Mouse (Mus musculus): ENCODE measurements around the gene Elp5. TPM values are rescaled to one million over a fixed set of nuclear protein-coding genes. Genes with fewer than 3 reads are reported as not detected.
A peak's percentile ranks its signal among the peaks of the same experiment; 100 is the strongest.

Elp5 gene
- total and polyA plus RNA-seq, 3 experiments = 95.9 to 177 (median 119) TPM

DNA sequence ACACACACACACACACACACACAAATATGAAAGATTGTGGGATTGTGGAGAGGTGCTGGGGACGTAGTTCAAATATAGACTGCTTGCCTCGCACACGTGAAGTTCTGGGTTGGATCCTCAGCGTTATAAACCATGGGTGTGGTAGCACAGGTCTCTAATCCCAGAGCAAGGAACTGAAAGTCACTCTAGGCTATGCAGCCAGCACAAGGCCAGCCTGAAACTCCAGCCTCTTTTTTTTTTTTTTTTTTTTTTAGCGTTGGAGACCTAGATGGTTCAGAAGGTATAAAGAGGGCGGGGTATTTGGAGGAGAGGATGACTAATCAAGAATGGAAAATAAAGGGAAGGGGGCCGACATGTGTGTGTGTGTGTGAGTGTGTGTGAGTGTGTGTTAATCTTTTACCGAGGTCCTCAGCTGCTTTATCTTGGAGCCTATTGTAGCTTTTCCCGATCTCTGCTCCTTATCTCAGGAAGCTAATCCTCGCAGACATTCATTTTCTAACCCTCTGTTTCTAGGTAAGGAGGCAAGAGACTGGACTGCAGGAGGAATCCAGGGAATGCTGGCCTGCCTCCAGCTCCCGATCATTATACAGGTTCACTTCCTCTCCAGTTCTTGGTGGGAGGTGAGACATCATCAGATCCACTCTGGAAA lies 28.9 kb downstream of the Elp5 start:
- H3K9me3 ChIP-seq (replicated peaks; ENCODE audit: low read length) = no peaks in the 10 kb centered on the region
- no peaks in the 10 kb centered on the region for H3K36me3 ChIP-seq (replicated peaks in 1 of 2; ENCODE audit: control insufficient read depth in 1 of 2, insufficient read depth in 1 of 2, low read length in 1 of 2)
- TF ChIP-seq MXI1 (IDR thresholded peaks at IDR 0.05; ENCODE audit: low read depth, low read length) (no peak), IRF4 (IDR thresholded peaks at IDR 0.05; ENCODE audit: low read depth, low read length) (peak; percentile 35; the same call in 1 of the 2 replicates), ZNF384 (IDR thresholded peaks at IDR 0.05; ENCODE audit: low read depth, low read length) (peak; percentile 92)
- peaks cover 7 to 18% of the 10 kb centered on the region in 2 experiments for H3K4me1 ChIP-seq (ENCODE audit: control insufficient read depth in 1 of 2, insufficient read depth in 2 of 2)
- no peak overlapping the region for H3K9ac ChIP-seq (ENCODE audit: insufficient read depth, low read depth)
- in situ Hi-C loops (cut with MboI; ENCODE audit: low pct_ligation_motif_present, low pct_unique_long_range_greater_than_20kb, low sequenced_read_pairs) = loop anchor here (5.0 kb wide), 1 partner anchor 59 kb away; no protein-coding TSS in a partner anchor
- no peak overlapping the region for H3K27ac ChIP-seq (ENCODE audit: insufficient read depth, low read depth)
- DNase-seq (ENCODE audit: extremely low read depth) = no peak
- no peak overlapping the region for H3K4me3 ChIP-seq (replicated peaks in 1 of 3; ENCODE audit: low read depth in 2 of 3, low read length in 2 of 3, poor library complexity in 1 of 3)
- peaks cover 23% of the 10 kb centered on the region for H3K27me3 ChIP-seq (replicated peaks)
- H3K4me2 ChIP-seq (ENCODE audit: insufficient read depth, low read depth, poor library complexity, severe bottlenecking) = no peak overlapping the region; the same call in 1 of the 2 replicates
- dilution Hi-C loops (cut with MboI; ENCODE audit: extremely low pct_ligation_motif_present, extremely low pct_unique_long_range_greater_than_20kb, low sequenced_read_pairs) = no loop called here
- no peaks in the 10 kb centered on the region for H3K79me2 ChIP-seq (replicated peaks; ENCODE audit: control insufficient read depth, extremely low read depth, insufficient read depth, poor library complexity, severe bottlenecking)

DNA sequence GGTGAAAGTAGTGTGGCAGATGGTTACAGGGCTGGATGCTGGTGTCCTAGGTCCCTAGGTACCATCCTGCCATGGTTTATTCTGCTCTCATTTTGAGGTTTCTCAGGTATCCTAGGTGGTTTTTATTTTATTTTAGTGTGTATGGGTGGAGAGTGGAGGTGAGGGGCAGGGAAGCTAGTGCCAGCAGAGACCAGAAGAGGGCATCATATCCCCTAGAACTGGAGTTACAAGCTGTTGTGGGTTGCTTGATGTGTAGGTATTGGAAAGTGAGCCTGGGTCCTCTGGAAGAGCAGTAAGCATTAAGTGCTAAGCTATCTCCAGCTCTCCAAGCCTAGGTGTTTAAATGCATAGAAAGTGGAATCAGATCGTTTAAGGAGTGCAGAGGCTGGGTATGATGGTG lies 30.0 kb downstream of the Elp5 start:
- TF ChIP-seq MYC (IDR thresholded peaks at IDR 0.05; ENCODE audit: low read depth, low read length) (no peak), RAD21 (IDR thresholded peaks at IDR 0.05; ENCODE audit: low read depth, low read length) (peak; percentile 75), ZC3H11A (IDR thresholded peaks at IDR 0.05; ENCODE audit: low read depth, low read length) (peak; percentile 4; the same call in 1 of the 2 replicates), IRF4 (IDR thresholded peaks at IDR 0.05; ENCODE audit: low read depth, low read length) (0 out of 2 replicates have a peak, but pooled peaks have one; percentile 18), MEF2A (IDR thresholded peaks at IDR 0.05; ENCODE audit: borderline replicate concordance, low read depth, low read length) (peak; percentile 42; the same call in 1 of the 2 replicates), TBP (conservative IDR thresholded peaks at IDR 0.05; ENCODE audit: low read depth, low read length) (no peak), MXI1 (IDR thresholded peaks at IDR 0.05; ENCODE audit: low read depth, low read length) (no peak), ETS1 (conservative IDR thresholded peaks at IDR 0.05; ENCODE audit: low read depth, low read length) (no peak), NELFE (IDR thresholded peaks at IDR 0.05; ENCODE audit: low read depth, low read length) (no peak), CTCF (conservative IDR thresholded peaks at IDR 0.05 in 1 of 2, IDR thresholded peaks at IDR 0.05 in 1 of 2; ENCODE audit: low read depth in 2 of 2, low read length in 2 of 2) (peak; percentile 55 to 81), CHD2 (IDR thresholded peaks at IDR 0.05; ENCODE audit: low read length) (no peak), E2F4 (IDR thresholded peaks at IDR 0.05; ENCODE audit: insufficient replicate concordance, low read depth, low read length) (no peak), SMC3 (IDR thresholded peaks at IDR 0.05; ENCODE audit: low read depth, low read length) (peak; percentile 62)
- H3K79me2 ChIP-seq (replicated peaks; ENCODE audit: control insufficient read depth, extremely low read depth, insufficient read depth, poor library complexity, severe bottlenecking) = no peaks in the 10 kb centered on the region
- dilution Hi-C loops (cut with MboI; ENCODE audit: extremely low pct_ligation_motif_present, extremely low pct_unique_long_range_greater_than_20kb, low sequenced_read_pairs) (no loop called here), in situ Hi-C loops (cut with MboI; ENCODE audit: low pct_ligation_motif_present, low pct_unique_long_range_greater_than_20kb, low sequenced_read_pairs) (loop anchor here (5.0 kb wide), 1 partner anchor 60 kb away; no protein-coding TSS in a partner anchor)
- no peaks in the 10 kb centered on the region for H3K36me3 ChIP-seq (replicated peaks in 1 of 2; ENCODE audit: control insufficient read depth in 1 of 2, insufficient read depth in 1 of 2, low read length in 1 of 2)
- H3K9ac ChIP-seq (ENCODE audit: insufficient read depth, low read depth) = no peak overlapping the region
- no peaks in the 10 kb centered on the region for H3K9me3 ChIP-seq (replicated peaks; ENCODE audit: low read length)
- peaks cover 11 to 29% of the 10 kb centered on the region in 2 experiments for H3K4me1 ChIP-seq (ENCODE audit: control insufficient read depth in 1 of 2, insufficient read depth in 2 of 2)
- H3K4me2 ChIP-seq (ENCODE audit: insufficient read depth, low read depth, poor library complexity, severe bottlenecking) = no peak overlapping the region
- H3K4me3 ChIP-seq (replicated peaks in 1 of 3; ENCODE audit: low read depth in 2 of 3, low read length in 2 of 3, poor library complexity in 1 of 3) = no peak overlapping the region
- H3K27ac ChIP-seq (ENCODE audit: insufficient read depth, low read depth) = no peak overlapping the region
- H3K27me3 ChIP-seq (replicated peaks) = peaks cover 17% of the 10 kb centered on the region
- DNase-seq (ENCODE audit: extremely low read depth) = no peak
